Mouse (Mus musculus): ENCODE data around the gene Snx9.

The Snx9 gene

GRCm38 (mm10) chr17:5806823-5807222 is 34.3 kb upstream of the Snx9 start:
- DNase-seq (ENCODE audit: extremely low read depth, low read depth, low spot score) = no peak

- no peak for DNase-seq (ENCODE audit: extremely low read depth, low read depth, low spot score)
These were observed 33.2 kb upstream of the Snx9 start for GRCm38 (mm10) chr17:5807847-5808386.

GRCm38 (mm10) chr17:5813863-5814640 is 27.1 kb upstream of the Snx9 start:
- DNase-seq (ENCODE audit: extremely low read depth, low read depth, low spot score) = no peak

- DNase-seq (ENCODE audit: extremely low read depth, low read depth, low spot score) = no peak
These were observed 26.5 kb upstream of the Snx9 start for GRCm38 (mm10) chr17:5814641-5814920.

- DNase-seq (ENCODE audit: extremely low read depth, low read depth, low spot score) = no peak
These were observed 23.3 kb upstream of the Snx9 start for GRCm38 (mm10) chr17:5817871-5818270.

GRCm38 (mm10) chr17:5819105-5819504 is 22.0 kb upstream of the Snx9 start:
- no peak for DNase-seq (ENCODE audit: extremely low read depth, low read depth, low spot score)

GRCm38 (mm10) chr17:5819799-5820201 is 21.3 kb upstream of the Snx9 start:
- DNase-seq (ENCODE audit: extremely low read depth, low read depth, low spot score) = no peak

GRCm38 (mm10) chr17:5822541-5822940 is 18.6 kb upstream of the Snx9 start:
- no peak for DNase-seq (ENCODE audit: extremely low read depth, low read depth, low spot score)

- DNase-seq (ENCODE audit: extremely low read depth, low read depth, low spot score) = no peak
These were observed 18.1 kb upstream of the Snx9 start for GRCm38 (mm10) chr17:5823032-5823431.

- DNase-seq (ENCODE audit: extremely low read depth, low read depth, low spot score) = no peak
These were observed 13.1 kb upstream of the Snx9 start for GRCm38 (mm10) chr17:5827836-5828582.

GRCm38 (mm10) chr17:5828583-5828836 is 12.6 kb upstream of the Snx9 start:
- DNase-seq (ENCODE audit: extremely low read depth, low read depth, low spot score) = no peak

- DNase-seq (ENCODE audit: extremely low read depth, low read depth, low spot score) = no peak
These were observed 12.2 kb upstream of the Snx9 start for GRCm38 (mm10) chr17:5828944-5829343.

GRCm38 (mm10) chr17:5829930-5830329 is 11.2 kb upstream of the Snx9 start:
- no peak for DNase-seq (ENCODE audit: extremely low read depth, low read depth, low spot score)

- DNase-seq (ENCODE audit: extremely low read depth, low read depth, low spot score) = no peak
These were observed 10.7 kb upstream of the Snx9 start for GRCm38 (mm10) chr17:5830382-5830781.

- DNase-seq (ENCODE audit: extremely low read depth, low read depth, low spot score) = no peak
These were observed 10.3 kb upstream of the Snx9 start for GRCm38 (mm10) chr17:5830832-5831231.

GRCm38 (mm10) chr17:5831257-5831806 is 9.8 kb upstream of the Snx9 start:
- no peak for DNase-seq (ENCODE audit: extremely low read depth, low read depth, low spot score)

- no peak for DNase-seq (ENCODE audit: extremely low read depth, low read depth, low spot score)
These were observed 7.0 kb upstream of the Snx9 start for GRCm38 (mm10) chr17:5834166-5834565.

GRCm38 (mm10) chr17:5834798-5835328 is 6.3 kb upstream of the Snx9 start:
- DNase-seq (ENCODE audit: extremely low read depth, low read depth, low spot score) = no peak

- DNase-seq (ENCODE audit: extremely low read depth, low read depth, low spot score) = no peak
These were observed 1.4 kb upstream of the Snx9 start for GRCm38 (mm10) chr17:5839549-5840240.

- no peak for DNase-seq (ENCODE audit: extremely low read depth, low read depth, low spot score)
These were observed 490 bp upstream of the Snx9 start for GRCm38 (mm10) chr17:5840550-5841127.

- no peak for DNase-seq (ENCODE audit: extremely low read depth, low read depth, low spot score)
These were observed 779 bp downstream of the Snx9 start for GRCm38 (mm10) chr17:5841943-5842273.

Measured in fat pad, adult 2 months (tissue).